Mouse (Mus musculus): ENCODE data around the gene Pi16.

The Pi16 gene

DNA sequence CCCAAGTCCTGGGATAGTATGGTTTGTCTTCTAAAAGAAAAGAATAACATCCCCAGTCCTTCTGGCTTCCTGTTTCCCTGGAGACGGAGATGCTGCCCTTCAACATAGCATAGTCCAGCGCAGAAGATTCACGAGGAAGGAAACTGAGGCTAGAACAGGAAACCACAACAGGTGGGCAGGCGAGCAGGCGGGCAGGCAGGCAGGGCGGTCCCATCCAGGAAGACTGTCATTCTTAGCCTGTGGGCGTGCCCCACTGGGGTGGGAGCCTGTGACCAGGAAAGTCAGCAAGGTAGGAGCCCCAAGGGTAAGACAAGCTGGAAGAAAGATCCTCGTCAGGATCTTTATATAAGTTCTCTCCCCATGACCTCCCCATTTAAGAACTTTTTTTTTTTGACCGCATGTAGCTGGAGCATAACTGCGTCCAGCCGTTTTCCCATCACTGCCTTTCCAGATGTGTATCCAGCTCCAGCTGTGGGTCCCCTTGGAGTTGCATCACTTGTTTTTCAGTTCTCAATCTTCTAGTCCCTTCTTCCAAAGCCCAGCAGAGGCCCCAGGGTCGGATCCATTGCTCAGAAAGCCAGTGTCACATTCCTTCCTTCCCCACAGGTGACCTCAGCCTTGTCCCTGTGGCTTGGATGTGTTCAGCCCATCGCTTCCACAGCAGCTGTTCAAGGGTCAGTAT lies 13.0 kb upstream of the Pi16 start:
- DNase-seq: no peak

DNA sequence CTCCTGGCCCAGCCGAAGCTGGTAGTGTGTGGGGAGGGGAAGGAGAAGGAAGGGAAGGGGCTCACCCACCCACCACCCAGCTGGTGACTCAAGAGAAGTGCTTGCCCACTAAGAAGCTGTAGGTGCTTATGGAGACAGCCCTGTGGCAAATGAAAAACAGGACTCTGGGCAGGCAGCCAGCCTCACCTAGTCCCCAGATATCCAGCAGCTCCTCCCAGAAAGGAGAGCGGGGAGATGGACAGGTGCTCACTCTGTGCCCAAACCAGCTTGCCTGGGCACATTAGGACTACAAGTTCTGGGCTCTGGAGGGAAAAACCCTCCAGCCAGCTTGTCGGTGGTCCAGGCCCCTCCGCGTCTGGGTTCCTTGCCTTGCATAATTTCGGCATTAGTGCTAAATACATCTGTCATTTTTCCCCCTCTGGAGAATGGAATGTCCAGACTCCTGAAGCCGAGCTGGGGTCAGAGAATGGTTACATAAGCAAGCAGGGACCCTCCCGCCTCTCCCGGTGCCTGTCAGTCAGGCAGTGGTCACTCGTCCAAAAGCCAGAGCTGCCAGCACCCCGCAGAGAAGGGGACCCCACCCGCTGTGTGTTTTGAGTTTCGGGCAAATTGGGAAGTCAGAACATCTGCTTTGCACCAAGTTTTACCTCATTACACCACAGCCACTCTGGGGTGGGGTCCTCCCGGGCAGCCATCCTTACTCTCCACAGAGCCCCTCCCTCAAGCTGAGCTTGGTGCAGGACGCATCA lies 12.2 kb upstream of the Pi16 start:
- DNase-seq: peak in 1 of 2 experiments; percentile 41

GRCm38 (mm10) chr17:29305871-29306270 lies 11.6 kb upstream of the Pi16 start:
- DNase-seq: no peak

DNA sequence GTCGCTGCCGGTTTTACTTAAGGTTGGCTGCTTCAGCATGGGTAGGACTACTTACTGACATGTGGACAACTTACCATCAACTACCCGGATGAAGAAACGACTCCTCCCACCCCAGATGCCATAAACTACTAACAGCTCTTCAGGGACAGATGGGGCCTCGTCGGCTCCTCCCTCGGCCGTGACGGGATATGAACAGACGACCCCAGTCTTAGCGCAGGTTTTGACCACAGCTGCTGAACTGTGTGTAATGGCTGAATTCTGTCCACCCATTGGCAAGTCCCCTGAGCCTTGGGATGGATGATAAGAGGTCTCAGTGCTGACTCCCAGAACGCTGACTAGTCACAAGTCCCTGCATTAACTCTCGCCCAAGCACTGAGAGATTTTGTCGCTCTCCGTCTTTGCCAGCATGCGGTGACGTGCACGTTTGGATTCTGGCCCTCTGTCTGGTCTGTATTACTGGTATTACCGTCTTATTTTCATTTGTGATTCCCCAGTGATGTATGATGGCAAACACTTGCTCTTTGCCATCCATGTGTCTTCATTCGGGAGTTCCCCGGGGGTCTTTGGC lies 7.3 kb upstream of the Pi16 start:
- DNase-seq: no peak

GRCm38 (mm10) chr17:29311602-29312001 lies 5.9 kb upstream of the Pi16 start:
- no peak for DNase-seq

DNA sequence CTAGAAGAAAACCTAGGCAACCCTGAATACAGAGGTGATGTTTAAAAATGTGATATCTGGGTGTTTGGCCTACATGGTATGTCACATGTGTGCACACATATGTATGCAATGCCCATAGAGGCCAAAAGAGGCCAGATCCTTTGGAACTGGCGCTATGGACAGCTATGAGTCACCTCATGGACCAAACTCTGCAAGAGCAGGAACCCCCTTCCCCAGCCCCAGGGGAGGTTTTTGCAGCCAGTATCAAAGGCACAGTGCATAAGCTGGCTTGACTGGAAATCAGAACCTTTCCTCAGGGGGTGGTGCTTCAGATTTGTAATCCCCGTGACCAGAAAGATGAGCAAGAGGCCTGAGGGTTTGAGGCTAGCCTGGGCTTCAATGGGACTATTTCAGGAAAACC lies 5.4 kb upstream of the Pi16 start:
- no peak for DNase-seq

- no peak for DNase-seq
These were observed 4.2 kb upstream of the Pi16 start for GRCm38 (mm10) chr17:29313300-29313699.

- peak in 1 of 2 experiments; percentile 46 for DNase-seq
These were observed 1.6 kb upstream of the Pi16 start for GRCm38 (mm10) chr17:29315672-29316465.

- no peak for DNase-seq
These were observed 589 bp upstream of the Pi16 start for GRCm38 (mm10) chr17:29316891-29317290.

GRCm38 (mm10) chr17:29318731-29319250 lies 1.3 kb downstream of the Pi16 start:
- no peak for DNase-seq

- DNase-seq: no peak
These were observed 2.0 kb downstream of the Pi16 start for GRCm38 (mm10) chr17:29319476-29319875.

GRCm38 (mm10) chr17:29319881-29320639 lies 2.6 kb downstream of the Pi16 start:
- DNase-seq: no peak

DNA sequence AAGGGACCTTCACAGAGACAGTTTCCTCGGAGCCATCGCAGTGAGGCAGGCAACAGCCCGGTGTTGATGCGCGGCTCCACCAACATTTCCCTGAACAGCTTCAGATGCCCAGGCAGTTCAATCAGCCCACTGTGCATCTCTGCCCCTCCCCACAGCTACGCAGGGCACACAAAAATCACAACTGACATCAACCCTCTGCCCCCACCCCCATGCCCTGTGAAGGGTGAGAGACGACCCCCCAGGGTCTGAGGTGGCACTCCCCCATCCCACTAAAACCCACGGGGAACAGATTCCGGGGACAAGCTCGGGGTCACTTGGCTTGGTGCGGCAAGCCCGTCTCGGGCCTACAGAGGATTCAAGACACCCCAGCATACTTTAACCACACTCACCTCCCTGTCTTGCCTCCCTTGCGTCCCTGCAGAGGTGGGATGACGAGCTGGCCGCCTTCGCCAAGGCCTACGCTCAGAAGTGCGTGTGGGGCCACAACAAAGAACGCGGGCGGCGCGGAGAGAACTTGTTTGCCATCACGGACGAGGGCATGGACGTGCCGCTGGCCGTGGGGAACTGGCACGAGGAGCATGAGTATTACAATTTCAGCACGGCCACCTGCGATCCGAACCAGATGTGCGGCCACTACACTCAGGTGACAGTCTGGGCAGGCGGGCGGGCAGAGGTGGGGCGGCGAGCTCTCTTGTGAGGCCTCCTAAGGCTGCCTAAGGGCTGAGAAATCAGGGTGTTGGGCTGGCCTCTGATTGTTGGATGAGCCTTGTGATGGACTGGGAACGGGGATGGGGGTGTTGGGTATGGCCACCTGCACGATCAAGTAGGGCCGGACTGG lies 4.5 kb downstream of the Pi16 start:
- DNase-seq: no peak

DNA sequence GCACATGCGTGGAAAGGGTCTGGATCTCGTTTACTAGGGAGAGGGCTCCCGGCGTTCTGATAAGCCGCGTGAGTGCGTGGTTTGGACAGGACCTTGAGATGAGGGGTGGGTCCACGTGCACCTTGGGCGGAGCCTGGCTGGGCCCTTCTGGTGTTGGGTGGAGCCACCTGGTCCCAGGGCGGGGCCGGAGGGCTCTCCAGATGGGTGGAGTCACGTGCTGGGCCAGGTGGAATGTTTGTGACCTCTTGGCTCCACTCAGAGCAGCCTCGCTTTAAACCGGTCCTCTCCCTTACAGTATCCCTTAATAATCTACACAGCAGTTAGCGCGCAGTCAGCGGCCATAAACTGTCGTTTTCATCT lies 5.1 kb downstream of the Pi16 start:
- peak; percentile 54 to 61 for DNase-seq

DNA sequence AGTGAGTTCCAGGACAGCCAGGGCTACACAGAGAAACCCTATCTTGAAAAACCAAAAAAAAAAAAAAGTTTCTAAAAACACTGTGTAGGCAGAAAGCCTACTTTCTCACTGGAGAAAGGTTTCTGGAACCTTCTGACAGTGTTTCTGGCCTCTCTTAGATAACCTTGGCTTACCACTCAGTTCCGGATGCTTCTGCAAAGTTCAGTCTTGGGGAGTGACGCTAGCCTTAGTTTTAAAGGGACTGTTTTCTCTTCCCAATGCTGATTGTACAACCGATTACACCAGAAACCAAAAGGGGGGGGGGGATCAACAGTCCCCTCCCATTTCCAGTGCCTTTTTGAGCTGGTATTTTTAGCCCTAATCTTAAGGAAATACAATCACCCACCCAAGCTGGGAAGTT lies 6.1 kb downstream of the Pi16 start:
- DNase-seq: no peak

GRCm38 (mm10) chr17:29325831-29326230 lies 8.4 kb downstream of the Pi16 start:
- DNase-seq: no peak

- DNase-seq: no peak
These were observed 9.3 kb downstream of the Pi16 start for GRCm38 (mm10) chr17:29326531-29327529.

DNA sequence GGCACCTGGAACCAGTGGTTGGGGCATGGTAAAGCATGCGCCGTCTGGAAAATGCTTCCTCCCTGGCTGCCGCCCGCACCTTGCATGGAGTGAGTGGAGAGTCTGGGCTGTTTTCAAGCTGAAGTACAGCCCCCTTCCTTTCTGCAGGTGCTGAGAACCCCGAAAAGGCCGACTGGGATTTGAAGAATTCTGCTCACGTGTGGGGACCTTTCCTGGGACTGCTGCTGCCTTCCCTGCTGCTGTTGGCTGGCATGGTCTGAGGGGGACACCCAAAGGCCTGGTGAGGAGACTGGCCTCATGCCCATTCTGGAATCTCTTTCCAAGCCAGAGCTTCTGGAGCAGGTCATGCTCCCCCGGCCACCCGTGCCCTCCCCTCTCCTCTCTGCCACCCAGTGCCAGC lies 10.2 kb downstream of the Pi16 start:
- DNase-seq: no peak

DNA sequence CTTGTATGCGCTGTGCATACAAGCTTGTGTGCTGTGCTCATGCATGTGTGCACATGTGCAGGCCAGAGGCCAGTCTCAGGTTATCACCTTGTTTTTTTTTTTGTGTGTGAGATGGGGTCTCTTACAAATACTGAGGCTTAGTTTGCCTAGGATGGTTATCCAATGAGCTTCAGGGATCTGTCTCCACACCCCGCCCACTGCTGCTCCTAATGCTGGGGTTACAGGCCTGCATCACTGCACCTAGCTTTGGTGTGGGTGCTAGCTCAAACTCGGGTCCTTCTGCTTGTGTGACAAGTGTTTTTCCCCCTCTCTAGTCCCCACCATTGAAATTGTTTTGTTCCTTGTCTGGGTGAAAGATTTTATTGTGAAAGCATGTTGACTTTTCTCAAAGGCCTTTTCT lies 12.7 kb downstream of the Pi16 start:
- DNase-seq: no peak

Data from kidney, adult 8-10 months (tissue).